Mouse (Mus musculus) liver, adult 2 months (tissue): ENCODE data around the gene Akap9.

ENCODE experiments used
- CTCF ChIP-seq: fragments of 200-500 bp; IDR thresholded peaks from 2 replicates; pipeline ENCODE4 v1.5.1; 2011; ENCODE audit warnings: low read depth, low read length, control low read depth
- POLR2A ChIP-seq: fragments of 200-500 bp; IDR thresholded peaks from 2 replicates; pipeline ENCODE4 v1.6.1; 2011; ENCODE audit warnings: low read length, control low read depth; ENCODE audit not compliant: insufficient read depth; ENCODE audit errors: extremely low read depth

DNA sequence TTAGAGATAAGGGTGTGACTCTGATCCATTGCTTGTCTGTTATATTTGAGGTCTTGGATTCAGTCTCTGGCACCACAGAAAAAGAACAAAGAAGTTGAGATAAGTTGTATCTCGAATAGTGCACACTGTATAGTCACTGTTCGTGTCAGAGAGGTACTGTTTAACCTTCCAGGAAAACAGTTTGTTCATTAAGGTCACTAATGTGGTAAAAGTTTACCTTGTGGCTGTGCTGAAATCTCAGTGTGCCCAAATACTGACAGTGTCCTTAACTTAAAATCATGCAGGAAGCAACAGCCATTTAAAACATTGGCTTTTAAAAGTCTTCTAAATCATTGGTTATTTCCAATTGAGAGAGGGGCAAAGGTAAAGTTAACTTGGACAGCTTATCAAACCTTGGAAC lies 43.1 kb downstream of the Akap9 start:
- TF ChIP-seq POLR2A, result no peak
- no peak for TF ChIP-seq CTCF
